Mouse (Mus musculus): ENCODE data around the gene Ugt1a2.

Ugt1a2 gene

DNA sequence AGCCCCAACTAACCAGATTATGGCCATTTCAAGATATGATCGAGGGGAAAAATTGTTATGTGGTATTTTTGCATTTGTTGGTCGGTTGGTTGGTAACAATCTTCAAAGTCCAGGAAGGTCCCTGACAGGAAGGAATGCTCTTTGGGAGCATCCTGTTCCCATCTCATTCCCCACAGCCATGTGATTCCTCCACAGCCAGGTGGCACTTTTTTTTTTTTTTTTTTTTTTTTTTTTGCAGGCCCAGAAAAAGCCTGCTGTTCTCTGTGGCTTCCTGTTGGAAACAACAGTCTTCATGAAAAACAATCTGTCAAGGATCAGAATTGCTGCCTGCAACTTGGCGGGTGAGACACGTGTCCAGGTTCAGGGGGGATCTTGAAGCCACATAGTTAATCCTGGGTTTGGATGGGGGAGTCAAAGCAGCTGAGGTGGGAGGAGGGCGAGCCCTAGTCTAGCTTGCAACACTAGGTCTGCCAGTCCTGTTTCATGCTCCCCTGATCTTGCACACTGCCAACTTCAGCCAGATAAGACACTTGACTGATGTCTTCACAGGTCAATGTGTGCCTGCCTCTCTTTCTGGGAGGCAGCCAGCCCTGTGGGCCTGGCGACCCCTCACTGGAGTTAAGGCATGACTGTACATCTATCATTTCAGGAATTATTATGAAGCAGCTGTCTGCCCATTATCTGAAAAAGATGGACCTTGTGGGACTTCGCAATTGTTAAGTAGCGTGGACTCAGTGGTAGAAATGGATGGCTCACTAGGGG, 58.7 kb downstream of the Ugt1a2 start:
- peak in 1 of 2 experiments; percentile 52 for DNase-seq

DNA sequence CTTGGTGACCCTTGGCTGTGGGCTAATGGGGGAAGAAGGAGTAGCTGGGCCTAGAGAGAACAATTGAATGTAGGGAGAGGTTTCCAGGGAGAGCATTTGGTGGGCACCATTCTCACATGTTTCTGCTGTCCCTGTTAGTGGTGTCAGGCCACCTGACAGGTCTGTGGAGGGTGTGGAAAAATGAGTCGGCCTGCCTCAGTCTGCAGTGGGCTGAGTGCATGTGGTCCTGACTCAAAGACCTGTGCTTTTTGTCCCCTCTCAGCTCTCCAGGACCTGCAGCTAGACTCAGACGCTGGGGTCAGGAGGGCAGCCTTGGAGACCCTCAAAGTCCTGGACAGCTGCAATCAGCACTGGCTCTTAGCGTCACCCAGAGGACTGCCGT, 59.2 kb downstream of the Ugt1a2 start:
- no peak for DNase-seq

DNA sequence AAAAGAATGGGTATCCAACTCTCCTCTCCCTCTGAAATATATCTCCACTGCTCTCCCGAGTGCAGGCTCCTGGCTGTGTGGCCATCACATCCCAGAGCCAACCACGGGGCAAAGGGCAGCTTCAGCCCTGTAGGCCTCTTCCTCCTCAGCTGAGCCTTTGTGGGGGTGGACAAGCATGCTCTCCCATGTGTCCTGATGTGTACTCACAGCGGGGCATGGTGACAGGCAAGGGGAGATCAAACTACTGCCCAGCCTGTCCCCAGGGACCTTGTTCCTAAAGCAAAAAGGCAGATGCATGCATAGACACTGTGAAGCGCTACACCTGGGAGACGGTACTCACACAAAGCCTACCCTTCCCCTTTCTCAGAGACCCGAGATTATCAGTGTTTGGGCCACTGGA, 59.7 kb downstream of the Ugt1a2 start:
- DNase-seq, result no peak

DNA sequence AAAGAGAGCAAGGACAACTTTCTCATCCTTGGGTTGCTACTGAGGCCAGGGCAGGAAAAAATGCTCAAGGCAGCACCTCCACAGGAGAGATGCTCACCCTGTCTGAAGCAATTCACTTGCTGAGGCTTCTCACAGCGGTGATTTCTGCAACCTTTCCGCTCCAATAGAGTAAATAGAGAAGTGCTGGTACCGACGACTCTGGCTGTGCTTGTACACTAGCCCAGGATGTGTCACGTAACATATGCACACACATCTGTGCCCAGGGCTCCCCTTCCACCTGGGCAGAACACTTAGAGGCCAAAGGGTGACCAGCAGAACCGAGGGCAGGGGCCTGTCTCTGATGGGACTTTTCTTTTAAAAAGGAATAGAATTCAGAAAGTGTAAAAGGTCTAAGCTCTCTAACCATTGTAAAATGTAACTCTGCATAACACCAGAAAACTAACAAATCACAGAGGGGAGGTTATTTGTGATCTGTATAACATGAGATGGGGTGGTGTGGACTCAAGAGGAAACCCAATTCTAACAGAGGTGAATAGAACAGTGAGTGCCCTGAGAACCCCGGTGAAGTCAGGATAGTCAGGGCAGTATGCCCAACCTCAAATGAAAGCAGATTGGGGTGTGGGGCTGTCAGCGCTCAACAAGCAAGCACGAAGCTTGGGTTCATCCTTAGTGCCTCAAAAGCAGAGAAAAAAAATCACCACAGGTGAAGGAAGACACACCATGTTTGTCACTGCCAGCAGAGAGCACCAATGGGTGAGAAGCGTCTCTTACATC, 60.4 kb downstream of the Ugt1a2 start:
- no peak for DNase-seq

- DNase-seq, result no peak
These were observed 61.3 kb downstream of the Ugt1a2 start for GRCm38 (mm10) chr1:88261706-88262105.

DNA sequence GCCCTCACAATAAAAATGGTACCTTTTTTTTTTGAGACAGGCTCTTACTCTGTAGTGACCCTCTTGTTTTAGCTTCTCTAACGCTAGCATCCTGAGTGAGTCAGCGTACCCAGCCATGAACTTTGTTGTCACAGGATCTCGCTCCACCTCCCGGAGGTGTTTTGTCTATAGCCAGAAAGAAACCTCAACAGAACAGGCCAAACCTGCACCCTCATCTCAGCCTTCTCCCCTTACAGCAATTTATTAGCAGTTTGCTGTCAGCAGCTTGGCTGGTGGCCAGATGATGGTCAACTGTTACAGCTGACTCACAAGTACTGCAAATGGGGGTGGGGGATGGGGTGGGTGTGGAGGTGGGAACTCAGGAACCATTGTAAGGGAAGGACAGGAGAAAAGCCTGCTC, 61.9 kb downstream of the Ugt1a2 start:
- no peak for DNase-seq

- DNase-seq, result no peak
These were observed 62.6 kb downstream of the Ugt1a2 start for GRCm38 (mm10) chr1:88262961-88263360.

GRCm38 (mm10) chr1:88263778-88264177, 63.4 kb downstream of the Ugt1a2 start:
- no peak for DNase-seq

GRCm38 (mm10) chr1:88264237-88264868, 64.0 kb downstream of the Ugt1a2 start:
- no peak for DNase-seq

DNA sequence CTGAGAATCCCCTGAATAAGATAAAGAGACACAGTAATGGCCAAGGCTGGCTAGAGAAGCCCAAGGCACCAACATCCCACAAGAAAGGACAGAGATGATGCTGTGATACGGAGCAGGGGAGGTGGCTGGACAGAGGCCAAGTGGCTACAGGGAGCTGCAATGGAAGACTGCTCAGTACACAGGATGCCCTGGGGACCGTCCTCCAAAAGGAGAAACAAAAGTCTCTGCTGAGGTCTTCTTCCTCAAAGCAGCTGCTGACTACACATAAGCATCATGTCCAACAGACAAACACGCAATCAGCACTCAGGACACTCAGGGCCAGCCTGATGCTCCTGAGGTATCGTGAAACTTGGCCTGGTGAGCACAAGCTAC, 64.5 kb downstream of the Ugt1a2 start:
- no peak for DNase-seq

- no peak for DNase-seq
These were observed 65.7 kb downstream of the Ugt1a2 start for GRCm38 (mm10) chr1:88266123-88266522.

- DNase-seq, result no peak
These were observed 67.1 kb downstream of the Ugt1a2 start for GRCm38 (mm10) chr1:88267489-88267888.

DNA sequence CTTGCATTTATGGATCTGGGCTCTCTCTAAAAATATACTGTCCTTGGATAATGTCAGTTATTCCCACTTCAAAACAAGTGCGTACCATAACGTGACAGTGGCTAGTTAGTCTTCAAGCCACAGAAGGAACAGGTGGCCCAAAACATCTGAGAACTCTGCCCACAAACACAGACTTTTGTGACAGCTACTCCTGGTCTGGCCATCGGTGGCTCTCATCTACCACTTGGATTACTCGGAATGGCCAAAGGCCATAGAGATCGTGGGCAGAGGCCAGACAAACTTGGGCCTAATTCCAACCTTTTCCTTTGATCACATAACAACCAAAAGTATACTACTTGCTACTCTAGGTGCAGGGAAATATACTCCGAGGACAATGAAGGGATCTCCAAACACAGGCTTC, 67.7 kb downstream of the Ugt1a2 start:
- no peak for DNase-seq

Data from cerebellum, adult 18-20 months (tissue).